Comparison of ENCODE assay signal across 8 mouse cellular contexts in genomic region chr13:63642617-63643016, GRCm38 (mm10).
DNase-seq lines count a peak whose midpoint lies in the region; ATAC-seq and TF ChIP-seq lines count a peak whose summit lies in the region.

No protein-coding gene starts in this region.

- peak overlapping the region; percentile 82 for H3K27ac ChIP-seq in intestine, embryonic 16.5 days (ENCODE audit: low read length)

- no peaks in the 10 kb centered on the region for H3K36me3 ChIP-seq in intestine, embryonic 16.5 days (ENCODE audit: control insufficient read depth, insufficient read depth, low read length)
- H3K36me3 ChIP-seq in myocyte (ENCODE audit: control insufficient read depth, insufficient read depth) = no peaks in the 10 kb centered on the region

- peaks cover 14% of the 10 kb centered on the region for H3K4me1 ChIP-seq in intestine, embryonic 16.5 days (ENCODE audit: control insufficient read depth, insufficient read depth, low read length)

- intact Hi-C loops in left cerebral cortex, postnatal 4 days (cut with DNase I) = no loop called here

- no peak for TF ChIP-seq POLR2A in myocyte (IDR thresholded peaks at IDR 0.05; ENCODE audit: insufficient read length, low read depth)

- H3K79me2 ChIP-seq in myocyte (ENCODE audit: control insufficient read depth, insufficient read depth) = no peaks in the 10 kb centered on the region

- no peak overlapping the region for H3K4me3 ChIP-seq in intestine, embryonic 16.5 days (ENCODE audit: low read length)
- H3K4me3 ChIP-seq in myocyte = no peak overlapping the region

- ATAC-seq in intestine, embryonic 16.5 days = peak; percentile 83

- no peaks in the 10 kb centered on the region for H3K9me3 ChIP-seq in intestine, embryonic 16.5 days (ENCODE audit: control insufficient read depth, low read length)

- no peak overlapping the region for H3K4me2 ChIP-seq in intestine, embryonic 16.5 days (ENCODE audit: low read depth, low read length)
- peak overlapping the region; percentile 37 for H3K4me2 ChIP-seq in myocyte (ENCODE audit: low read depth)

- no peaks in the 10 kb centered on the region for H3K27me3 ChIP-seq in intestine, embryonic 16.5 days (replicated peaks; ENCODE audit: control insufficient read depth, insufficient read depth, low read length)
- H3K27me3 ChIP-seq in myocyte (ENCODE audit: control insufficient read depth, insufficient read depth, insufficient read length) = no peaks in the 10 kb centered on the region

- peak; percentile 2 for DNase-seq in cerebellum, adult 11-12 months
- DNase-seq in cerebellum, adult 11 months = no peak
- peak; percentile 59 to 66 for DNase-seq in cerebellum, postnatal 36 days
- DNase-seq in gonadal fat pad, adult 2 months (ENCODE audit: low read depth) = peak; percentile 14
- DNase-seq in left cerebral cortex, postnatal 4 days = peak; percentile 74
- DNase-seq in spleen, postnatal 14 days (ENCODE audit: low spot score in 2 of 2) = no peak

- WGBS in intestine, embryonic 16.5 days = 40% methylated on average over 5 of the region's 5 CpGs

- H3ac ChIP-seq in myocyte (ENCODE audit: control insufficient read depth, insufficient read length) = no peak overlapping the region

- H3K9ac ChIP-seq in intestine, embryonic 16.5 days (ENCODE audit: low read depth, low read length) = no peak overlapping the region

TF ChIP-seq in myocyte, 11 proteins besides CTCF, POLR2A, EP300 and RAD21:
- TF ChIP-seq MYOD1 (IDR thresholded peaks at IDR 0.05; ENCODE audit: control insufficient read depth in 1 of 3, insufficient read length in 2 of 3, low read depth in 2 of 3) (peak in 1 of 3 experiments; percentile 44), TCF3 (IDR thresholded peaks at IDR 0.05; ENCODE audit: insufficient read length, low read depth) (no peak), E2F4 (IDR thresholded peaks at IDR 0.05; ENCODE audit: insufficient read depth) (no peak)

Comparison
In these comparisons a context has a peak if more than half of its experiments do, and no peak if none do; other contexts are left out.
1. DNase-seq: peak in cerebellum, adult 11-12 months (single experiment), cerebellum, postnatal 36 days (2 of 2), gonadal fat pad, adult 2 months (single experiment) and left cerebral cortex, postnatal 4 days (single experiment); none in cerebellum, adult 11 months (single experiment) and spleen, postnatal 14 days (0 of 2).